Mouse (Mus musculus) MEL (cell line): Measurements from ENCODE around the gene Hist1h2aa. TPM values are rescaled to one million over a fixed set of nuclear protein-coding genes. Genes with fewer than 3 reads are reported as not detected.

ENCODE experiments used
- DNase-seq: peaks from one replicate; pipeline ENCODE4 v3.0.0; 2011; ENCODE audit warnings: low read depth, low spot score
- H3K27ac ChIP-seq: 2 replicates; pipeline ENCODE4 v1.5.1; 2012; ENCODE audit warnings: low read depth, mild to moderate bottlenecking, control low read depth, low read length, moderate library complexity; ENCODE audit not compliant: control insufficient read depth
- H3K27me3 ChIP-seq, 2 experiments: fragments of 150-350 bp in 1 of 2; sonication (generic) in 1 of 2; 2 replicates each; pipeline ENCODE4 v1.6.1; 2012; ENCODE audit warnings: low read length in 2 of 2, mild to moderate bottlenecking in 2 of 2, improper control_type of control experiment in 1 of 2, moderate library complexity in 1 of 2; ENCODE audit not compliant: insufficient read depth in 2 of 2, control insufficient read depth in 1 of 2
- H3K36me3 ChIP-seq, 2 experiments: 2 replicates each; pipeline ENCODE4 v1.6.1; 2012 to 2014; ENCODE audit warnings: low read length in 2 of 2, improper control_type of control experiment in 1 of 2, inconsistent platforms in 1 of 2, mild to moderate bottlenecking in 1 of 2; ENCODE audit not compliant: insufficient read depth in 2 of 2, control insufficient read depth in 1 of 2
- H3K4me1 ChIP-seq, 2 experiments: fragments of 150-350 bp in 1 of 2; sonication (generic) in 1 of 2; 2 replicates each; pipeline ENCODE4 v1.6.1; 2012; ENCODE audit warnings: low read length in 2 of 2, improper control_type of control experiment in 1 of 2, mild to moderate bottlenecking in 1 of 2; ENCODE audit not compliant: insufficient read depth in 2 of 2, control insufficient read depth in 1 of 2
- H3K4me3 ChIP-seq, 2 experiments: fragments of 150-350 bp in 1 of 2; sonication (generic) in 1 of 2; 2 replicates each; pipeline ENCODE4 v1.5.1; 2012; ENCODE audit warnings: low read depth in 2 of 2, low read length in 2 of 2, mild to moderate bottlenecking in 2 of 2, moderate library complexity in 2 of 2, control low read depth in 1 of 2, improper control_type of control experiment in 1 of 2; ENCODE audit not compliant: control insufficient read depth in 1 of 2, insufficient read depth in 1 of 2
- H3K79me2 ChIP-seq: 2 replicates; pipeline ENCODE4 v1.6.1; 2012; ENCODE audit warnings: mild to moderate bottlenecking, low read length, moderate library complexity; ENCODE audit not compliant: control insufficient read depth, poor library complexity, insufficient read depth
- H3K9ac ChIP-seq: 2 replicates; pipeline ENCODE4 v1.6.1; 2012; ENCODE audit warnings: low read depth, mild to moderate bottlenecking, control low read depth, low read length, moderate library complexity; ENCODE audit not compliant: control insufficient read depth, poor library complexity, severe bottlenecking
- H3K9me3 ChIP-seq: fragments of 150-350 bp; sonication (generic); replicated peaks from 2 replicates; pipeline ENCODE4 v1.6.1; 2012; ENCODE audit warnings: mild to moderate bottlenecking, low read length, improper control_type of control experiment, moderate library complexity; ENCODE audit not compliant: insufficient read depth
- CHD1 ChIP-seq: IDR thresholded peaks from 2 replicates; pipeline ENCODE4 v1.6.1; 2012; ENCODE audit warnings: low read depth, mild to moderate bottlenecking, inconsistent platforms, low read length, improper control_type of control experiment
- ELF1 ChIP-seq: IDR thresholded peaks from 2 replicates; pipeline ENCODE4 v1.6.1; 2014; ENCODE audit warnings: low read depth, mild to moderate bottlenecking, inconsistent platforms, low read length, improper control_type of control experiment, moderate library complexity
- EP300 ChIP-seq, 2 experiments: IDR thresholded peaks; 2 replicates each; pipeline ENCODE4 v1.6.1; 2011; ENCODE audit warnings: improper control_type of control experiment in 2 of 2, low read length in 2 of 2, low read depth in 1 of 2, mild to moderate bottlenecking in 1 of 2
- ETS1 ChIP-seq: IDR thresholded peaks from 2 replicates; pipeline ENCODE4 v1.6.1; 2012; ENCODE audit warnings: low read depth, mild to moderate bottlenecking, inconsistent platforms, low read length, improper control_type of control experiment, moderate library complexity
- GABPA ChIP-seq: IDR thresholded peaks from 2 replicates; pipeline ENCODE4 v1.6.1; 2012; ENCODE audit warnings: low read depth, mild to moderate bottlenecking, inconsistent platforms, low read length, improper control_type of control experiment, moderate library complexity
- KAT2A ChIP-seq: conservative IDR thresholded peaks from 2 replicates; pipeline ENCODE4 v1.6.1; 2012; ENCODE audit warnings: low read depth, low read length, improper control_type of control experiment, inconsistent platforms
- MAX ChIP-seq: IDR thresholded peaks from 2 replicates; pipeline ENCODE4 v1.6.1; 2011; ENCODE audit warnings: low read length, improper control_type of control experiment
- MAZ ChIP-seq: IDR thresholded peaks from 2 replicates; pipeline ENCODE4 v1.6.1; 2012; ENCODE audit warnings: low read depth, mild to moderate bottlenecking, inconsistent platforms, low read length, improper control_type of control experiment
- MEF2A ChIP-seq: IDR thresholded peaks from 2 replicates; pipeline ENCODE4 v1.6.1; 2014; ENCODE audit warnings: low read depth, mild to moderate bottlenecking, inconsistent platforms, low read length, improper control_type of control experiment; ENCODE audit not compliant: poor library complexity, insufficient replicate concordance, severe bottlenecking; ENCODE audit errors: extremely low read depth
- NELFE ChIP-seq: IDR thresholded peaks from 2 replicates; pipeline ENCODE4 v1.6.1; 2011; ENCODE audit warnings: low read depth, low read length, improper control_type of control experiment
- NRF1 ChIP-seq: IDR thresholded peaks from 2 replicates; pipeline ENCODE4 v1.6.1; 2014; ENCODE audit warnings: low read depth, mild to moderate bottlenecking, inconsistent platforms, low read length, improper control_type of control experiment, moderate library complexity; ENCODE audit not compliant: poor library complexity, insufficient read depth, severe bottlenecking
- POLR2A ChIP-seq, 2 experiments: IDR thresholded peaks; 2 replicates each; pipeline ENCODE4 v1.6.1; 2011 to 2012; ENCODE audit warnings: low read length in 2 of 2, mild to moderate bottlenecking in 2 of 2, control low read depth in 1 of 2, improper control_type of control experiment in 1 of 2, low read depth in 1 of 2, moderate library complexity in 1 of 2; ENCODE audit not compliant: control insufficient read depth in 1 of 2, insufficient read depth in 1 of 2, poor library complexity in 1 of 2
- POLR2AphosphoS2 ChIP-seq: IDR thresholded peaks from 2 replicates; pipeline ENCODE4 v1.6.1; 2011; ENCODE audit warnings: low read length, improper control_type of control experiment
- RAD21 ChIP-seq: IDR thresholded peaks from 2 replicates; pipeline ENCODE4 v1.6.1; 2011; ENCODE audit warnings: mild to moderate bottlenecking, low read depth, low read length, improper control_type of control experiment
- RCOR1 ChIP-seq: IDR thresholded peaks from 2 replicates; pipeline ENCODE4 v1.6.1; 2012; ENCODE audit warnings: low read depth, mild to moderate bottlenecking, inconsistent platforms, low read length, improper control_type of control experiment
- SIN3A ChIP-seq: IDR thresholded peaks from 2 replicates; pipeline ENCODE4 v1.6.1; 2012; ENCODE audit warnings: low read length, improper control_type of control experiment, inconsistent platforms
- SMC3 ChIP-seq: IDR thresholded peaks from 2 replicates; pipeline ENCODE4 v1.6.1; 2011; ENCODE audit warnings: low read depth, low read length, improper control_type of control experiment
- TAL1 ChIP-seq: IDR thresholded peaks from 2 replicates; pipeline ENCODE4 v1.6.1; 2012; ENCODE audit warnings: mild to moderate bottlenecking, inconsistent platforms, low read length, moderate library complexity, mixed read lengths
- TCF12 ChIP-seq: IDR thresholded peaks from 2 replicates; pipeline ENCODE4 v1.6.1; 2014; ENCODE audit warnings: low read depth, mild to moderate bottlenecking, inconsistent platforms, low read length, improper control_type of control experiment, moderate library complexity
- UBTF ChIP-seq: IDR thresholded peaks from 2 replicates; pipeline ENCODE4 v1.6.1; 2012; ENCODE audit warnings: low read depth, mild to moderate bottlenecking, inconsistent platforms, low read length, improper control_type of control experiment, moderate library complexity, borderline replicate concordance; ENCODE audit not compliant: insufficient read depth
- USF2 ChIP-seq, 2 experiments: IDR thresholded peaks; 2 replicates each; pipeline ENCODE4 v1.6.1; 2011 to 2012; ENCODE audit warnings: improper control_type of control experiment in 2 of 2, low read length in 2 of 2, borderline replicate concordance in 1 of 2, inconsistent platforms in 1 of 2, low read depth in 1 of 2, mild to moderate bottlenecking in 1 of 2; ENCODE audit not compliant: insufficient read depth in 1 of 2
- ZC3H11A ChIP-seq: IDR thresholded peaks from 2 replicates; pipeline ENCODE4 v1.6.1; 2012; ENCODE audit warnings: low read depth, mild to moderate bottlenecking, inconsistent platforms, low read length, improper control_type of control experiment
- ZKSCAN1 ChIP-seq: IDR thresholded peaks from 2 replicates; pipeline ENCODE4 v1.6.1; 2012; ENCODE audit warnings: low read depth, mild to moderate bottlenecking, inconsistent platforms, low read length, improper control_type of control experiment, moderate library complexity
- polyA plus RNA-seq, 2 experiments: library from polyadenylated mRNA; stranded (reverse) in 1 of 2; unstranded in 1 of 2; fragments of >175 nt in 1 of 2; fragments of >200 nt in 1 of 2; gene quantifications; 2 replicates each; pipeline versions ENCODE4 v1.2.1 to v1.2.4; 2012; ENCODE audit warnings: low replicate concordance in 2 of 2, low read depth in 1 of 2; ENCODE audit not compliant: insufficient read length in 2 of 2, insufficient read depth in 1 of 2, missing spikeins in 1 of 2
- total RNA-seq: library from RNA; depleted of rRNA; stranded (reverse); fragments of 300-350 nt; gene quantifications from 2 replicates; pipeline ENCODE4 v1.2.3, GENCODE M21; 2012

The Hist1h2aa gene
- total and polyA plus RNA-seq, 3 experiments: 1.6 TPM; not detected in 2

- Histone ChIP-seq H3K79me2 (no peaks in the 10 kb centered on the region), H3K9ac (no peak overlapping the region), H3K4me3 (no peak overlapping the region), H3K36me3 (peaks cover 0 to 39% of the 10 kb centered on the region in 2 experiments; a peak in 2 of 4 replicates), H3K9me3 (no peaks in the 10 kb centered on the region), H3K27me3 (no peaks in the 10 kb centered on the region; a peak in 2 of 4 replicates), H3K27ac (no peak overlapping the region), H3K4me1 (peaks cover 21 to 34% of the 10 kb centered on the region in 2 experiments)
- no peak for TF ChIP-seq POLR2AphosphoS2
- no peak for TF ChIP-seq RAD21
- TF ChIP-seq SMC3: no peak
- TF ChIP-seq TAL1: no peak
- TF ChIP-seq SIN3A: no peak
- TF ChIP-seq ZKSCAN1: no peak
- TF ChIP-seq TCF12: no peak
- TF ChIP-seq MAZ: no peak
- no peak for TF ChIP-seq ZC3H11A
- no peak for TF ChIP-seq UBTF
- TF ChIP-seq ELF1: no peak
- TF ChIP-seq CHD1: no peak
- no peak for TF ChIP-seq MEF2A
- no peak for TF ChIP-seq NELFE
- TF ChIP-seq MAX: no peak
- no peak for TF ChIP-seq GABPA
- TF ChIP-seq POLR2A (IDR thresholded peaks at IDR 0.05; ENCODE audit: control insufficient read depth in 1 of 2, insufficient read depth in 1 of 2, low read depth in 1 of 2, low read length in 2 of 2, poor library complexity in 1 of 2): no peak
- TF ChIP-seq KAT2A: no peak
- no peak for DNase-seq
Measured at GRCm38 (mm10) chr13:23910121-23910520, 24.1 kb upstream of the Hist1h2aa start.

GRCm38 (mm10) chr13:23911335-23911734 lies 22.9 kb upstream of the Hist1h2aa start:
- no peaks in the 10 kb centered on the region; a peak in 2 of 4 replicates for H3K27me3 ChIP-seq
- H3K9me3 ChIP-seq: no peaks in the 10 kb centered on the region
- peak; percentile 89 for DNase-seq
- H3K27ac ChIP-seq: no peak overlapping the region
- H3K4me1 ChIP-seq: peaks cover 26 to 45% of the 10 kb centered on the region in 2 experiments
- 0 out of 2 replicates have a peak, but pooled peaks have one; percentile 13 for TF ChIP-seq TCF12
- TF ChIP-seq EP300 (IDR thresholded peaks at IDR 0.05; ENCODE audit: low read depth in 1 of 2, low read length in 2 of 2): peak; percentile 3 to 12; a peak in 1 of 4 replicates
- peak; percentile 57; the same call in 1 of the 2 replicates for TF ChIP-seq ETS1
- peak; percentile 69 for TF ChIP-seq ELF1
- no peak for TF ChIP-seq USF2 (IDR thresholded peaks at IDR 0.05; ENCODE audit: borderline replicate concordance in 1 of 2, insufficient read depth in 1 of 2, low read depth in 1 of 2, low read length in 2 of 2)
- TF ChIP-seq GABPA: no peak
- TF ChIP-seq SIN3A: 0 out of 2 replicates have a peak, but pooled peaks have one; percentile 30
- peak; percentile 79 for TF ChIP-seq NRF1
- no peak for TF ChIP-seq RCOR1
- peak overlapping the region in 1 of 2 experiments; percentile 15; a peak in 2 of 4 replicates for H3K4me3 ChIP-seq
- no peak overlapping the region for H3K9ac ChIP-seq
- peaks cover 0 to 48% of the 10 kb centered on the region in 2 experiments; a peak in 2 of 4 replicates for H3K36me3 ChIP-seq
- no peaks in the 10 kb centered on the region for H3K79me2 ChIP-seq
